Mouse (Mus musculus) stomach, postnatal 0 days (tissue): ENCODE data around the gene Med24. TPM values are rescaled to one million over a fixed set of nuclear protein-coding genes. Genes with fewer than 3 reads are reported as not detected.

Experiments
- ATAC-seq: fragments of 200-750 bp; cut with Nextera tagmentation; 2 replicates; pipeline ENCODE4 v1.8.0; 2017; ENCODE audit not compliant: low FRiP score, low TSS enrichment
- DNase-seq: peaks from one replicate; pipeline ENCODE4 v3.0.0-alpha.2; 2016; ENCODE audit warnings: low spot score
- H3K27ac ChIP-seq: fragments of 300-500 bp; sonication (generic); replicated peaks from 2 replicates; pipeline ENCODE4 v1.5.1; 2014; ENCODE audit warnings: mild to moderate bottlenecking, control low read depth
- H3K27me3 ChIP-seq: fragments of 300-500 bp; sonication (generic); 2 replicates; pipeline ENCODE4 v1.6.1; 2014; ENCODE audit warnings: low read length; ENCODE audit not compliant: control insufficient read depth, insufficient read depth
- H3K36me3 ChIP-seq: fragments of 300-500 bp; sonication (generic); 2 replicates; pipeline ENCODE4 v1.6.1; 2014; ENCODE audit warnings: low read length, mixed read lengths; ENCODE audit not compliant: control insufficient read depth, insufficient read depth
- H3K4me1 ChIP-seq: fragments of 300-500 bp; sonication (generic); replicated peaks from 2 replicates; pipeline ENCODE4 v1.6.1; 2014; ENCODE audit warnings: antibody characterized with exemption; ENCODE audit not compliant: control insufficient read depth, insufficient read depth
- H3K4me2 ChIP-seq: fragments of 300-500 bp; sonication (generic); replicated peaks from 2 replicates; pipeline ENCODE4 v1.6.1; 2014; ENCODE audit warnings: low read depth, mild to moderate bottlenecking, control low read depth, moderate library complexity
- H3K4me3 ChIP-seq: fragments of 300-500 bp; sonication (generic); 2 replicates; pipeline ENCODE4 v1.5.1; 2014; ENCODE audit warnings: low read depth, low read length, control low read depth
- H3K9ac ChIP-seq: fragments of 300-500 bp; sonication (generic); 2 replicates; pipeline ENCODE4 v1.6.1; 2014; ENCODE audit warnings: mild to moderate bottlenecking, low read length, control low read depth, mixed read lengths
- H3K9me3 ChIP-seq: fragments of 300-500 bp; sonication (generic); 2 replicates; pipeline ENCODE4 v1.6.1; 2016; ENCODE audit warnings: low read length; ENCODE audit not compliant: control insufficient read depth
- CTCF ChIP-seq: IDR thresholded peaks from 2 replicates; pipeline ENCODE4 v1.5.1; 2016; ENCODE audit warnings: antibody characterized with exemption, low read depth, mild to moderate bottlenecking, moderate library complexity
- EP300 ChIP-seq: optimal IDR thresholded peaks from 2 replicates; pipeline ENCODE3; 2016; ENCODE audit warnings: antibody characterized with exemption
- WGBS: fragments of 180-500 bp; shearing (Covaris S2); extraction: QIAGEN DNeasy Blood & Tissue Kit; methylation state at CpG from one replicate; pipeline ENCODE4 v1.1.7; 2014; 5-methylcytosine and 5-hydroxymethylcytosine counted together
- polyA plus RNA-seq: library from polyadenylated mRNA; unstranded; fragments of >200 nt; fragmentation: Nextera tagmentation; extraction: Ambion mirVana; gene quantifications from 2 replicates; pipeline ENCODE4 v1.2.1, GENCODE M21; 2015

The Med24 gene
- polyA plus RNA-seq, 1 experiment from 2014 or later, result 16.5 TPM

GRCm38 (mm10) chr11:98708282-98708956 lies 20.8 kb downstream of the Med24 start:
- no peak overlapping the region for H3K4me3 ChIP-seq
- TF ChIP-seq CTCF (no peak), EP300 (no peak)
- DNase-seq, result no peak
- H3K4me2 ChIP-seq, result no peak overlapping the region; the same call in 1 of the 2 replicates
- no peaks in the 10 kb centered on the region for H3K27me3 ChIP-seq
- no peak overlapping the region for H3K9ac ChIP-seq
- WGBS, result 59% methylated on average over 19 of the region's 19 CpGs
- H3K9me3 ChIP-seq, result no peaks in the 10 kb centered on the region
- no peak; the same call in 1 of the 2 replicates for ATAC-seq
- peaks cover 7% of the 10 kb centered on the region; the same call in 1 of the 2 replicates for H3K36me3 ChIP-seq
- H3K27ac ChIP-seq, result peak overlapping the region; percentile 83
- 0 out of 2 replicates have a peak, but pooled peaks cover 3% of the 10 kb centered on the region for H3K4me1 ChIP-seq

DNA sequence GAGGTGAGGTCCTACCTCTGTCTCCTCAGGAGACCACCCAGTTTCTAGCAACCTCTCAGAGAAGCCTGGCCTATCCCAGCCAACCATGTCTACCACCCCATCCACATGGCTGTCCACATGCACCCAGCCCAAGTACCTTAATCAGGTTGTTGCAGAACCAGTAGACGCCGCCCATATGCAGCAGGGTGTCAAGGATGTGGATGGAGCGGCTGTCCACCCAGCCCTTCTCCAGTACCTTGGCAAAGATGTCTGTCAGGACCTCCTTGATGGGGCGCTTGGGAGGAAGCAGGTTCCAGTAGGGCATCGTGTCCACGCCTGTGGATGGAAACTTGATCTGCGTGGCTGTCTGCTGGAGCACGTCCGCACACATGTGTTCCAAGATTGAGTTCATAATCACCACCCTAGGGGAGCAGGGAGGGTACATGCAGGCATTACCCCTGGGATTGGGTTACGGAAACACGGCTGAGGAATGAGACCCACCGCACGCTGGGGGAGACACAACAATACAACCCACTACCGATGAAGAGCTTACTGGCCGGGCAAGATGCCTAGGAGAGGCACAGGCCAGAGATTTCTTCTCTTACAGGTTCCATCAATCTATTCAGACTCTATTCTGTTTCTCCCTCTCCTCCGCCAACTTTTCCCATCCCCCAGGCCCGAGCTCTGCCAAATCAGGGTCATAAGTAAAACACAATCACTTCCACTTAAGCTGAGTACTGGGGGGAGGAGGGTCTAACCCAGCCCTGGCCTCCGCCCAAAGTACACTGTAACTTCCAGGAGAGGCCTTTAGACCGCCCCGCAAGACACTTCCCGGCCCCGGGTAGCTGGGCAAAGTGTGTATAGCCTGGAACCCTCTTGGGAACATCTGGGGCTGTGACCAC lies 21.6 kb downstream of the Med24 start:
- Histone ChIP-seq H3K4me2 (no peak overlapping the region; the same call in 1 of the 2 replicates), H3K36me3 (peaks cover 7% of the 10 kb centered on the region; the same call in 1 of the 2 replicates), H3K27ac (peak overlapping the region; percentile 83), H3K9me3 (no peaks in the 10 kb centered on the region), H3K9ac (no peak overlapping the region), H3K4me1 (0 out of 2 replicates have a peak, but pooled peaks cover 3% of the 10 kb centered on the region), H3K27me3 (no peaks in the 10 kb centered on the region), H3K4me3 (no peak overlapping the region)
- WGBS, result 66% methylated on average over 22 of the region's 22 CpGs
- ATAC-seq (peak; percentile 38), DNase-seq (peak; percentile 70)
- TF ChIP-seq CTCF, result no peak
- TF ChIP-seq EP300, result no peak

DNA sequence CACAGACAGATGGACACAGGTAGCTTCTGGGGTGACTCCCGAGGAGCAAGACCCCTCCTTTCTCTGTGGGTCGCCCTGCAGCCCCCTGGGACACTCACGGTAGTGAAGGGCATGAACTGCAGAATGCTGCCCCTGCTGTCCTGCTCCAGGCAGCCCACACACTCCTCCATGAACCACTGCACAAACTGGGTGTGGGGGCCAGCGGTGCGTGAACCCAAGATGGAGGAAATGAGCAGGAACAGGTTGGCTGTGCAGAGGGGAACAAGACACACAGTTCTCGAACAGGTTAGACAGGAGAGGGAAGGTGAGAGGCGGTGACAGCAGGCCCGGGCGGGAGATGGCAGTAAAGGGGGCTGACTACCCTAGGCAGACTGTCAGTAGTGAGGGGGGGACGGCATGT lies 24.2 kb downstream of the Med24 start:
- Histone ChIP-seq H3K4me1 (0 out of 2 replicates have a peak, but pooled peaks cover under 1% of the 10 kb centered on the region), H3K27me3 (no peaks in the 10 kb centered on the region), H3K4me2 (no peak overlapping the region), H3K27ac (no peak overlapping the region), H3K36me3 (peaks cover 7% of the 10 kb centered on the region; the same call in 1 of the 2 replicates), H3K9ac (no peak overlapping the region), H3K4me3 (no peak overlapping the region), H3K9me3 (no peaks in the 10 kb centered on the region)
- no peak for ATAC-seq
- DNase-seq, result no peak
- TF ChIP-seq EP300 (no peak), CTCF (no peak)
- 89% methylated on average over 10 of the region's 10 CpGs for WGBS

- WGBS, result 66% methylated on average over 5 of the region's 5 CpGs
- no peaks in the 10 kb centered on the region for H3K27me3 ChIP-seq
These were observed 26.9 kb downstream of the Med24 start for GRCm38 (mm10) chr11:98702323-98702722.

DNA sequence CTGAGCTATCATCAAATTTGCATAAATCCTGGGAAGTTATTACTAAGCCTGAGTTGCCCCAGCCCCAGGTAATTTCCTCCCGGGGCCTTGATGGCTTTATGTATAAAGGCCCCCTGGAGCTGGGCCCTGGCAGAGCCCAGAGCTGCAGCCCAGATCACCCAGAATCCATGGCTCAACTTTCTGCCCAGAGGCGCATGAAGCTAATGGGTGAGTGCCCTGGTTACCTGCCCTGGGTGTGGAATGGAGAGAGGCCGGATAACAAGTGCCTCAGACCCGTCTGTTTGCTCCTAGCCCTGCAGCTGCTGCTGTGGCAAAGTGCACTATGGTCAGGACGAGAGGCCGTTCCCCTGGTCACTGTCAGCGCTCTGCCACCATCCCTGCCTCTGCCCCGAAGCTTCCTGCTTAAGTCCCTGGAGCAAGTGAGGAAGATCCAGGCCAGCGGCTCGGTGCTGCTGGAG lies 28.0 kb downstream of the Med24 start, which contains the start of gene Csf3:
Gene Csf3 (plus strand): TSS at position 51 of the 458 bp plus-strand sequence.
- DNase-seq, result peak; percentile 47
- no peak within 1 kb of the TSS for H3K4me3 ChIP-seq
- H3K9ac ChIP-seq, result no peak within 1 kb of the TSS
- no peaks in the 10 kb centered on the region for H3K4me1 ChIP-seq
- H3K27ac ChIP-seq, result no peak within 1 kb of the TSS
- H3K4me2 ChIP-seq, result no peak within 1 kb of the TSS
- TF ChIP-seq CTCF, result no peak
- TF ChIP-seq EP300, result no peak
- no peaks in the 10 kb centered on the region; the same call in 1 of the 2 replicates for H3K36me3 ChIP-seq
- no peaks in the 10 kb centered on the region for H3K27me3 ChIP-seq
- no peaks in the 10 kb centered on the region for H3K9me3 ChIP-seq
- WGBS, result 45% methylated on average over 10 of the region's 10 CpGs
- ATAC-seq, result no peak

More at GRCm38 (mm10) chr11:98702323-98702722, 26.9 kb downstream of the Med24 start:
- Histone ChIP-seq H3K4me1 (no peaks in the 10 kb centered on the region), H3K27ac (no peak overlapping the region), H3K4me2 (no peak overlapping the region), H3K9me3 (no peaks in the 10 kb centered on the region), H3K36me3 (peaks cover 4% of the 10 kb centered on the region; the same call in 1 of the 2 replicates), H3K4me3 (no peak overlapping the region), H3K9ac (no peak overlapping the region)
- TF ChIP-seq EP300, result no peak
- TF ChIP-seq CTCF, result no peak
- no peak for ATAC-seq
- DNase-seq, result no peak
